Mouse (Mus musculus) cerebellum, postnatal 10 days (tissue): ENCODE measurements at regions not wholly inside any gene's neighbourhood (a gene's known extent, or its start where the extent isn't known, plus 50 kb on each side); places are given as distances from the start of the nearest gene placed in this dataset.
A peak's percentile ranks its signal among the peaks of the same experiment; 100 is the strongest.

Source experiments
- DNase-seq, 2 experiments: peaks; one replicate each; pipeline ENCODE4 v3.0.0; 2021; ENCODE audit warnings: mixed read lengths in 2 of 2

DNA sequence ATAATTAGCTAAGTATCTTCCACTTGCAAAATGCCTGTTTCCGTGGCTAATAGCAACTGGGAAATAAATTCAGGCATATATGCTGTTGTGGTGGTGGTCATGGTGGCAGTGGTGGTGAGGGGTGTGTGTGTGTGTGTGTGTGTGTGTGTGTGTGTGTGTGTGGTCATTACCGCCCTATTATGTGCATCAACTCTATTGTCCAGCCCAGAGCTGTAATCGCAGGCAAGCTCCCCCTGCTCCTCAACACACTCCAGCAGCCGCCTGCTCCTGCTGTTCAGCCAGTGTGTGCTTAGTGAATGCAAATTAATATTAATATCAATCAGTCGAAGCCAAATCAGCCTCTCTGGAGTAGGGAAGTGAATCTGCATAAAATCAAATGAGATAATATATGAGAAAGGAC lies 152.9 kb upstream of the Zic3 start:
- DNase-seq = peak in 1 of 2 experiments; percentile 3

DNA sequence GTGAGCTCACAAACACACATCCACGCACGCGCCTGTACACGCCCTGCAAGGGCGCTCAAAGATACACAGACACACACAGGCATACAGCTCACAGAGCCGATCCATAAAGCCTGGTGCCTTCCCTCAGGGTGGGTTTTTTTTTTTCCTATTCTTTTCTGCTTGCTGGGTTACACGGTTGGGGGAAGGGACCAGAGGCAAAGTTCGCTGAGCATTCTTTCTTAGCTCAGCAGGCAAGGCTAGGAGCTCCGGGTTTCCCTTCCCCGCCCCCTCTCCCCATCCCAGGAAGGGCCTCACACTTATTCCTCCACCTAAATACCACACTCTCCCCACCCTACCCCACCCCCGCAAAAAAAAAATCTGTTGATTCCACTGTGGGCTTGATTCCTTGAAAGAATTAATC lies 105.8 kb upstream of the Zic3 start:
- DNase-seq = peak in 1 of 2 experiments; percentile 12

DNA sequence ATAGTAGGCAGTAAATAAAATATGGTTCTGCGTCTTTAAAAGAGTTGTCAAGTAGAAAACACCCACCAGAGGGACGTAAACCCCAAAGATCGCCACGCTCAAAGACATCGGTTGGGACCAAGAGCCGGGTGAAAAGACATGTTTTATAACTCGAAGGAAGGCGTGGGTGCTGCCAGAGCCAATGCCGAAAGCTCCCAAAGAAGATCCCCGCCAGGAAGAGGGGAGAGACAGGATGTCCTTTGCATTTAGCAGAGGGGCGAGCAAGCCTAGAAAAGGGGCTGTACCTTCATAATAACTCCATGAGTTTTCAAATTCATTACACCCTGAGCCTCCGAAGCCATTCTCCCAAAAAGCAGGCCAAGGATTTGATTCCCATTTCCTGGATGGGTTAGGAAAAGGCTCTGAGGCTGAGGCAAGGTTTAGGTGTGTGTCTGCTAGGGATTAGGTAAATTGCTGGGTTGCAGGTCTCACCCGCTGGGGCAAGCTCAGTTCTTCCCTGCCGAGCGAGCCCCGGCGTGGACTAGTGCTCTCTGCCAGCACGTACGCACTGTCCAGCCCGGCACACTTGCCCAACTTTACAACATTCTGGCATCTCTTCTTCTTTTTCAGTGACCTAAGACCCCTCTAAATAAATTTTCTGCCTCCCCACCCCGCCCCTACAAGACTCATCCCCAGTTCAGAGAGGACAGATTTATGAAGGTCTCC lies 104.9 kb upstream of the Zic3 start:
- DNase-seq = peak in 1 of 2 experiments; percentile 10

DNA sequence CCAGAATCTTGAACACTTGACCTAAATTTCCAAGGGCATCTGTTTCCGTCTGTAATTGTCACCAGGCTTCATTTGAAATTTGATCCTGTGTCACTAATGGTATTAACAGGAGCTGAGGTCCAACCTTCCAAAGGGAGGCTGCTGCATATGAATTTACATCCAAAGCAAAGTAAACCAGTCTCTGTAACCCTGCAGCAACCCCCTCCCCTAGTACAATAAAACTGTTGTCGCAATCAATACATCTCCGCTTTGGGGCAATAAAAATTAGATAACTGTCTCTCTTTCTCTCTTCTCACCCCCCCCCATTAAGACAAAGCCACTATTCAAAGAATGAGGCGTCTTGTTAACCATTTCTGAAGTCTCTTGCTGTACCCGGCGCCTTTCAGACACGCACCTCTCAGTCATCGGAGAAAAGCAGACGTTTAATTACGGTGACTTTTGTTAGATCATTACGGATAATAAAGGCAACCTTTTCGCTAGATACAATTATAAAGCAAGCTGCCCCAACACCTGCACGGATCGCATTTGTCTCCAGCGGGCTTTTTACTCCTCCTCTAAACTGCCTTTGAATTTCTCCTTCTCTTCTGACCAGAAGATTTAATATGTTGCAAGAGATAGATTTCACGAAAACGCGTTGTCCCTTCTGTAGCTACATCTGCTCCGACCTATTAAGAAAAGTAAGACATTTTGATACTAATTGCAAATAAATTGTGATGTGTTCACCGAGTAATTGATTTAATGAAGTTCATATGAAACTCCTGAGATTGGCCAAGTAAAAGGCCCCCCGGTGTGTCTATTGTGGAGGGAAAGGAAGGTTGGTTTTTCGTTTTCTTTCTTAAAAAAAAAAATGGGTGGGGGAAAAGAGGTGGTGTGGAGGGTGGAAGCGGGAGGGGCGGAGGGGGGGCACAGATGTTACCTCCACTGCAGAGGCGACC lies 104.1 kb upstream of the Zic3 start:
- DNase-seq = peak in 1 of 2 experiments; percentile 17

DNA sequence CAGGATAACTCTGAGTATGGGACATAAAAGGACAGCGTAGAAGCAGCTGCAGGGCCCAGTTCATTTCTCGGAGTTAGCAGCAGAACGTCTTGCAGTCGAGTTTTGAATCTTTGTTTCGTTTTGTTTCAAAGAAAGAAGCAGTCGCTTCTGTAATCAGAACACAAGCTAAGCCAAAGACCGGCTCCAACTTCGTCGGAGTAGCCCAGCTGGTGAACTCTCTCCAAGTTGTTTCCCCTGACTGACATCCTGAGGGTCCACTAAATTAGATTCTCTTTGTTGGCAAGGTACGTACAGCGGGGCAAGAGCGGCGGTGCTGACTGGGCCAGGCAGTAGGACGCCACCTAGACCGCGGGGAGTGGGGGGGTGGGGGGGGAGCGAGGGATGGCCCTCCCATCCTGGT lies 102.6 kb upstream of the Zic3 start:
- peak in 1 of 2 experiments; percentile 14 for DNase-seq

DNA sequence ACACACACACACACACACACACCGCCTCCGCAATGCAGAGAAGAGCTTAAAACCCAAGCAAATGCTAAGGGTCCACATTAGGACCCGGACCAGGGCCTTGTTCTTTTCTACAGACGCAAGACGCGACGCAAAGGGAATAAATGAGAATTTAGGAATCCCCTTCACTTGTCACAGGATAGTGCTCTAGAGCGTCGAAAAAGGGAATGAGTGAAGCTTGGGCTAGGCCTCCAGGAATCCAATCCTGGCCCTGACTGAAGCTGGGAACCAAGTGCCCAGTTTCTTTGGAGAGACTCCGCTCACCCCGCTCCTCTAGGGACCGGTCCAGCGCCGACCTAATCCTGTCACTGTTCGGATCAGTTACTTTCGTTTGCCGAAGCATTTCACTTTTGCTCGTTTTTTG lies 102.1 kb upstream of the Zic3 start:
- peak; percentile 31 to 40 for DNase-seq

DNA sequence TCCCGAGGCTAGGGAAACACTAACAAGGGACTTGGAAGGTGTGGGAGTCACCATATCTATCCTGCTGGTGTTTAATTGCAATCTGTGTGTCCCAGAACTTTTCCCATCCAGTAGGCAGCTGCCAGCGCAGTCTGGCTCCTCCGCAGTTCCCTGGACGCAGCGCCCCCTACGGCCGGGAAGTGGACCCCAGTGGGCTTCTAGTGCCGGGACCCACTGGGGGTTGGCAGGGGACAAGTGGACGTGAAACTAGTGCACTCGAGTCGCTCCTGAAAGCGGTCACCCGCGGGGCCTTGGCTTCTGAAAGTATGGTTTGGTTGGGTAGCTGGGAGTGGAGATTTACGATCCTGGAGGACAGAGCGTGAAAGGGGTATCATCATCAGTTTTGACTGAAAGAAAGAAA lies 101.2 kb upstream of the Zic3 start:
- peak; percentile 68 to 73 for DNase-seq

DNA sequence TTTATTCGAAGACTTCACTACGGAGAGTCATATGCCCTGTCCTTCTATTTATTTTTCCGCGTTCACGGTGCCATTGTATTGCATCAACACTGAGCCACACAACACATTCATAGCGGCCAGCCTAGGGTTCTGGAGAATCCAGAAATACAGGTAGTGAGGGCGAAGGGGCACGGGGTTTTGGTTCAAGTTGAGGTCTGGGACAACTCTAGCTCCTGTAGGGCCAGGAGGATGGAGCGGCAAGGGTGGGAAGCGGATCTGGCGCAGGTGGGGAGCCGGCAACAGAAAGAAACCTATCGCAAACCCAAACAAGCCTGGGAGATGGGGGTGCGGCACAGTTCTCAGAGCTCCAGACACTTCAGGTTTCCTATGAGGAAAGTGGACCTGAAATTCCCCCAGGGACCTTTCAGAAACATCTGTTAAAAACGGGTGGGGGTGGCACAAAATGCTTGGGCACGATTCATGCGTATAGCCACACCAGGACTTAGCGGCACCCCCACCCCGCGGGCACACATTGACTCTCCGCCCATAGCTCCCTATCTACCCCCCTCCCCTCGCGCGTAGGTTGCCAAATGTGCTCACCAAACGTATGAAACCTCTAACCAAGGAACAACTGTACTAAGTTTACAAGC lies 100.6 kb upstream of the Zic3 start:
- peak; percentile 18 to 27 for DNase-seq

DNA sequence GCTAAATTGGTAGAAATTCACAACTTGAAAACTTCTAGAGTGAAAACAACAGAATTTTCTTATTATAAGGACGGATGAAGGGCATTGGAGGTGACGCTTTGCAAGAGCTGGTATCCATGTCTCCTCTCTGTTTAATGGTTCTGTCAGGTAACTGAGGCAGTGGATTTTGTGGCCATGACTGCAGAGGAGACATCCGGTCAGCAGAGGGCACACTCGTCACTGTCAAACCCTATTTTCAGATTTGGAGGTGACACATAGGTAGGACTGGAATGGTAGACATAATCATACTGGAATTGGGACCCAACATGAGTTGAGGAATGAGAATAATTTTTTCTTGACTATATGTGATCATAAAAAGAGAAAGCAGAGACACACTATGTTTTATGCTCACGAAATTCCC lies 98.7 kb upstream of the Zic3 start:
- DNase-seq = peak; percentile 71 to 73

DNA sequence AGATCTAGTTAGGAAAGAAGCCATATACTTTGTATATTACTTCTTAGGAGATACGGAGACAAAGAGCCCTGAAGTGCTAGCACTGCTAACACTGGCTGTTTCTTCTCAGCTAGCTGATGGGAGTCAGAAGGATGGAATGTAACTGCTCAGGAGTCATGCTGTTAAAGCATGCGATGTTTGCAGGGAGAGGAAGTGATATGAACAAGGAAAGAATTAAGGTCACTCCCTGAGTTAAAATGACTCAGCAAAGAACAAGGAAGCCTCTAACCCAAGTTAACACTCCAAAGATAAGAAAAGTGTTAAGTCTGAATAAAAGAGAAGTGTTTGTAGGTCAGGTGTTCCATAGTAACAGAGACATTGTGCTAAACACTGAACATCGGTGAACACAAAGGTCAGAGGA lies 86.9 kb upstream of the Zic3 start:
- DNase-seq = no peak

DNA sequence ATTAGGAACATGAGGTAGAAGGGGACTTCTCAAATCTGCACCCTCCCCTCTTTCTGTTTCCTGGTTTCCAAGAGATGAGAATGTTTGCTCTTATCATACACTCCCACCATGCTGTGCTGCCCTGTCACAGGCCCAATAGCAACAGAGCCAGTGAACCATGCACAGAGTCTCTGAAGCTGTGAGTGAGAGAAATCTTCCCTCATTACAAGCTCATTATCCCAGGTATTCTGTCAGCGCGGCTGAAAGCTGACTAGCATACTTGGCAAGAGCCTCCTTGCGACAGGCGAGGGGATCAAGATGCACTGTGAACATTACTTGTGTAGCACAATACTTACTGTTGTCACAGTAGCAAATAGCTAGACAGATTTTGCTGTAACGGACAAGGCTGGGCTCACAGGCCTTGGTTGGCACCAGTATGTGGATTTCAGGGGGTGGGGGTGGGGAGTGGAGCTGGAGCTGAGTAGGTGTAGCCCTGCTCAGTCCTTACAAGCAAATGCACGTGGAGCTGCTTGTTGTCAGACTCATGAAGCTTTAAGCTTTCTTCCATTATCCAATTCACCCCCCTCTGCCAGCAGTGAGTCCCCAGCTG lies 84.2 kb upstream of the Zic3 start:
- DNase-seq = peak in 1 of 2 experiments; percentile 9

DNA sequence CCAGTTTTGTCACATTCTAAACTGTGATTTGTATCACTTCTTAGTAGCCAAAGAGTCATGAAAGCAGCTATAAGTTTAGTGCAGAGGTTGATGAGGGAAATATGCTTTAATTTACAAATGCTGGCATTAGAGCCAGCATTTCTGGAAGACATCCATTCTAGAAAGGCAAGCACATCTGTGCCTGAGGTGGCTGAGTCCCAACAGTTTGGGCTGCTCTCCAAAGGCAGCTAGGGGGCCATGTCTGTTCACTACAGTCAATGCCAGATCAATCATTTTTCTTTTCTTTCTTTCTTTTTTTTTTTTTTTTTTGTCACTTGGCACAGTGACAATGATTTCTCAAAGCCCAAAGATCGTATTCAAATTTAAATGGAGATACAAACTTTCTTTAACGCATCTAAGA lies 71.6 kb upstream of the Zic3 start:
- peak; percentile 43 to 76 for DNase-seq

DNA sequence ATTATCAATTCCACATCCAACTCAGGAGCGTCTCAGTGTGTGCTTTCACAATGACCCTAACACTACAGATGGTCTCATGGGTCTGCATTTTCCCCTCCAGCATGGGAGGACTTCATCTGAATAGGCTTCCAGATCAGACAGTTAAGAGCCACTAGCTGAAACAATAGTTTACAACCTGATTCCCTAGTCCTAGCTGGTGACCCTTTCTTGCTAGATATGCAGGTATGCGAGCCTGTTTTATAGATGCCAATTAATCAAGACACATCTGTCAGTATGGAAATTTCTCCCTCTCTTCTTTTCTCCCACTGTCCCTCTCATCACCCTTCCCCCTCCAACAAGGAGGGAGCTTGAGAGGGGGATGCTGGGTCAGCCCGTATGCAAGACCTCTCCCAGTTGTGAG lies 71.2 kb upstream of the Zic3 start:
- DNase-seq = no peak

DNA sequence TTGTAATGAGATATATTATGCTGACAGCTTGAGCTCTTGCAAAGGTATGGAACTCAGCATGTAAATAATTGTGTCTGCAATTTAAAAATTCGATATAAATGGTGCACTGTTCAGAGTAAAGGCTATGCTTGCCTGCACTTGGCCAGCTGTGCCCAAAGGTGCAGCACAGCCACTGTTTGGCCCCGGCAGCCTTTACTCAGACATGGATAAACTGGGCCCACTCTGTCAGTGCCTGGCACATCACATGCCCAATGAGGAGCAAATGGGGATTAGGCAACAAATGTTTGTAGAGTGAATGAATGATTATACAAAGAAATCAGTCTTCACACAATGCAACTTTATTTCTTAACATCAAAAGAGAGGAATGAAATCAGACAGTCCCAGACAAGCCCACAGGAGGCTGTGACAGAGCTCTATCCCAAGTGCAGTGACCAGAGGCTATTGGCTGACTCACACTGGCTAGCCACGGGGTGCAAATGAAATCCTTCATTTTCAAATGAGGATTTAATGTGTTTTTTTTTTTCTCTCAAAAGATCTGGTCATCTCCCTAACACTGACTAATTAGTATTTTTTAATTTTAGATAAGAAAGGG lies 67.8 kb upstream of the Zic3 start:
- DNase-seq = peak in 1 of 2 experiments; percentile 22
